In the genomic region with DNA sequence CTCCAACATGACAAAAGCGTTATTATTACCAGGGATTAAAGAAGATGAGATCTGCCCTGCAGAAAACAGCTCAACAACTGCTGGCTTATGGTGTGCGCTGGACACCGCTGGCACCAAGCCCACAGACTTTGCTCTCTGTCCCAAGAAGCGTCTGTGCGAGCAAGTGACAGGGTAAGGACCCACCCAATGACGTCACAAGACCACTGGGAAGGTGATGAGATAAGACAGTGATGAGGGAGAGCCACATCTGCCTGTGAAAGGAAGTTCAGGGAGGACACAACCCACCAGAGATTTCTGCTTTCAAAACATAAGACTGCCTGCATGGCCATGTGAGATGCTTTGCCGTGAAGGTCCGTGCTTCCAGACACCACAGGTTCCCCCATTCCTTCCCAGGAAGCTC, we compare ENCODE assay signal across 20 mouse cellular contexts.
DNase-seq lines count a peak whose midpoint lies in the region; ATAC-seq and TF ChIP-seq lines count a peak whose summit lies in the region.
"Had no signal": no experiment of that assay in that cellular context is flagged by ENCODE, and none has a peak within 500 bp of the region (broad histone marks: within the 10 kb centered on the region; RNA-seq: fewer than 3 reads in every experiment).

No protein-coding gene starts in this region.

- no peak overlapping the region for H3K4me3 ChIP-seq in heart, embryonic 10.5 days
- no peak overlapping the region for H3K4me3 ChIP-seq in lung, embryonic 14.5 days (ENCODE audit: low read depth, low read length)
- H3K4me3 ChIP-seq in embryonic facial prominence, embryonic 10.5 days: no peak overlapping the region
- H3K4me3 ChIP-seq in embryonic facial prominence, embryonic 14.5 days (ENCODE audit: low read depth, low read length): no peak overlapping the region
- H3K4me3 ChIP-seq: erythroblast, embryonic 14.5 days; hindbrain, embryonic 15.5 days; layer of hippocampus, adult 2 months had no signal

- peak; percentile 94 for DNase-seq in heart, adult 11 months
- DNase-seq in heart, embryonic 10.5 days (ENCODE audit: low spot score): no peak
- DNase-seq in lung, embryonic 14.5 days: peak; percentile 46
- DNase-seq in lung, adult 18-20 months: no peak
- DNase-seq in embryonic facial prominence, embryonic 10.5 days (ENCODE audit: low spot score): peak; percentile 35
- peak; percentile 44 for DNase-seq in embryonic facial prominence, embryonic 14.5 days (ENCODE audit: low spot score)
- DNase-seq in left cerebral cortex, postnatal 36 days (ENCODE audit: low spot score in 2 of 2): no peak
- DNase-seq in urinary bladder, postnatal 36 days (ENCODE audit: low spot score in 2 of 2): no peak
- DNase-seq: adrenal gland, postnatal 25 days; cerebellum, adult 8-10 months; kidney, adult 18-20 months; kidney, postnatal 10 days; left cerebral cortex, postnatal 4 days; thymus, postnatal 4 days had no signal

- WGBS in heart, embryonic 10.5 days: 68% methylated on average over 8 of the region's 8 CpGs
- WGBS in lung, embryonic 14.5 days: 61% methylated on average over 8 of the region's 8 CpGs
- 50% methylated on average over 8 of the region's 8 CpGs for WGBS in embryonic facial prominence, embryonic 10.5 days
- 47% methylated on average over 8 of the region's 8 CpGs for WGBS in embryonic facial prominence, embryonic 14.5 days

- intact Hi-C loops in left cerebral cortex, postnatal 36 days (cut with DNase I): no loop called here

- no peak for TF ChIP-seq CTCF in lung, embryonic 14.5 days (IDR thresholded peaks at IDR 0.05; ENCODE audit: low read depth)

- H3K36me3 ChIP-seq in heart, embryonic 10.5 days: no peaks in the 10 kb centered on the region
- H3K36me3 ChIP-seq in lung, embryonic 14.5 days (ENCODE audit: insufficient read depth): no peaks in the 10 kb centered on the region
- no peaks in the 10 kb centered on the region for H3K36me3 ChIP-seq in embryonic facial prominence, embryonic 10.5 days (replicated peaks)
- H3K36me3 ChIP-seq in embryonic facial prominence, embryonic 14.5 days (ENCODE audit: control insufficient read depth, insufficient read depth, low read length): no peaks in the 10 kb centered on the region
- H3K36me3 ChIP-seq: hindbrain, embryonic 15.5 days had no signal

- no peak overlapping the region for H3K27ac ChIP-seq in heart, embryonic 10.5 days
- no peak overlapping the region for H3K27ac ChIP-seq in lung, embryonic 14.5 days (ENCODE audit: low read depth)
- H3K27ac ChIP-seq in embryonic facial prominence, embryonic 10.5 days (replicated peaks): peak overlapping the region; percentile 81
- no peak overlapping the region for H3K27ac ChIP-seq in embryonic facial prominence, embryonic 14.5 days (replicated peaks; ENCODE audit: low read depth, low read length)
- H3K27ac ChIP-seq: hindbrain, embryonic 15.5 days; layer of hippocampus, adult 2 months; liver, embryonic 14.5 days; stomach, postnatal 0 days had no signal

- no peaks in the 10 kb centered on the region for H3K9me3 ChIP-seq in heart, embryonic 10.5 days
- no peaks in the 10 kb centered on the region for H3K9me3 ChIP-seq in lung, embryonic 14.5 days (ENCODE audit: low read depth, low read length)
- H3K9me3 ChIP-seq in embryonic facial prominence, embryonic 10.5 days: no peaks in the 10 kb centered on the region
- no peaks in the 10 kb centered on the region for H3K9me3 ChIP-seq in embryonic facial prominence, embryonic 14.5 days (ENCODE audit: control insufficient read depth, low read length)
- H3K9me3 ChIP-seq: hindbrain, embryonic 15.5 days had no signal

- H3K4me2 ChIP-seq in lung, embryonic 14.5 days: no peak overlapping the region
- no peak overlapping the region for H3K4me2 ChIP-seq in embryonic facial prominence, embryonic 14.5 days (ENCODE audit: low read depth, low read length)
- H3K4me2 ChIP-seq: hindbrain, embryonic 15.5 days had no signal

- H3K4me1 ChIP-seq in heart, embryonic 10.5 days: no peaks in the 10 kb centered on the region; the same call in 1 of the 2 replicates
- H3K4me1 ChIP-seq in lung, embryonic 14.5 days (ENCODE audit: insufficient read depth): no peaks in the 10 kb centered on the region
- H3K4me1 ChIP-seq in embryonic facial prominence, embryonic 10.5 days: peaks cover 32% of the 10 kb centered on the region
- no peaks in the 10 kb centered on the region for H3K4me1 ChIP-seq in embryonic facial prominence, embryonic 14.5 days (ENCODE audit: control insufficient read depth, insufficient read depth, low read length)

- no peak for ATAC-seq in lung, embryonic 14.5 days (ENCODE audit: insufficient read depth)
- no peak for ATAC-seq in embryonic facial prominence, embryonic 14.5 days (ENCODE audit: low read depth)
- ATAC-seq: forebrain, embryonic 16.5 days had no signal

- no peak overlapping the region for H3K9ac ChIP-seq in lung, embryonic 14.5 days
- H3K9ac ChIP-seq in embryonic facial prominence, embryonic 14.5 days (ENCODE audit: low read depth, low read length): no peak overlapping the region
- H3K9ac ChIP-seq: hindbrain, embryonic 15.5 days; liver, embryonic 14.5 days had no signal

- H3K27me3 ChIP-seq in heart, embryonic 10.5 days (ENCODE audit: insufficient read depth, poor library complexity, severe bottlenecking): no peaks in the 10 kb centered on the region
- no peaks in the 10 kb centered on the region for H3K27me3 ChIP-seq in lung, embryonic 14.5 days (ENCODE audit: insufficient read depth, low read length)
- H3K27me3 ChIP-seq in embryonic facial prominence, embryonic 10.5 days (replicated peaks; ENCODE audit: low read depth, poor library complexity, severe bottlenecking): no peaks in the 10 kb centered on the region; the same call in 1 of the 2 replicates
- H3K27me3 ChIP-seq in embryonic facial prominence, embryonic 14.5 days (replicated peaks; ENCODE audit: control insufficient read depth, insufficient read depth, low read length): peaks cover 3% of the 10 kb centered on the region; the same call in 1 of the 2 replicates
- H3K27me3 ChIP-seq: hindbrain, embryonic 15.5 days had no signal

Comparison
In these comparisons a context has a peak if more than half of its experiments do, and no peak if none do; other contexts are left out.
1. DNase-seq: peak in heart, adult 11 months (single experiment), lung, embryonic 14.5 days (single experiment), embryonic facial prominence, embryonic 10.5 days (single experiment) and embryonic facial prominence, embryonic 14.5 days (single experiment); none in heart, embryonic 10.5 days (single experiment), lung, adult 18-20 months (0 of 2), left cerebral cortex, postnatal 36 days (0 of 2) and urinary bladder, postnatal 36 days (0 of 2).